Mouse (Mus musculus) cerebellum, postnatal 36 days (tissue): ENCODE measurements around the gene 1700113H08Rik.

Source experiments
- DNase-seq, 2 experiments: peaks; one replicate each; pipeline ENCODE4 v3.0.0; 2021 to 2022; ENCODE audit warnings: mixed read lengths in 2 of 2

1700113H08Rik gene

DNA sequence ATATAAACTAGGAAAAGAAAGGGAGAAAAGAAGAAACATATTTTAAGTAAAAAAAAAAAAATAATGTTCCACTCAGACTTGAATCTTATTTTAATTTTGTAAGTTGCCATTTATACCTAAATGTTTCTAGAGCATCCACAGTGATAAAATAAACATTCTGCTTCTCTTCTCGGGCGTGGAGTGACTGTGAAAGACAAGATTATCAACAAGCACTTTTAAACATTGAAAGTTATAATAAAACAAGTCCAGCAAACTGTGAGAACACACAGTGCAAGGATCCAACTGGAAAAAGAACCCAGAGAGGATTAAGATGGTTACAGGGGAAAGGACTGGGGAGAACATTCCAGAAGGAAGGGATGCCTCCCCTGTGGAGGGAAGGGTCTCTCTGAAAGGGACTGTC lies 155.0 kb downstream of the 1700113H08Rik start:
- no peak for DNase-seq

GRCm38 (mm10) chr10:87230071-87230910 lies 172.4 kb downstream of the 1700113H08Rik start:
- no peak for DNase-seq

DNA sequence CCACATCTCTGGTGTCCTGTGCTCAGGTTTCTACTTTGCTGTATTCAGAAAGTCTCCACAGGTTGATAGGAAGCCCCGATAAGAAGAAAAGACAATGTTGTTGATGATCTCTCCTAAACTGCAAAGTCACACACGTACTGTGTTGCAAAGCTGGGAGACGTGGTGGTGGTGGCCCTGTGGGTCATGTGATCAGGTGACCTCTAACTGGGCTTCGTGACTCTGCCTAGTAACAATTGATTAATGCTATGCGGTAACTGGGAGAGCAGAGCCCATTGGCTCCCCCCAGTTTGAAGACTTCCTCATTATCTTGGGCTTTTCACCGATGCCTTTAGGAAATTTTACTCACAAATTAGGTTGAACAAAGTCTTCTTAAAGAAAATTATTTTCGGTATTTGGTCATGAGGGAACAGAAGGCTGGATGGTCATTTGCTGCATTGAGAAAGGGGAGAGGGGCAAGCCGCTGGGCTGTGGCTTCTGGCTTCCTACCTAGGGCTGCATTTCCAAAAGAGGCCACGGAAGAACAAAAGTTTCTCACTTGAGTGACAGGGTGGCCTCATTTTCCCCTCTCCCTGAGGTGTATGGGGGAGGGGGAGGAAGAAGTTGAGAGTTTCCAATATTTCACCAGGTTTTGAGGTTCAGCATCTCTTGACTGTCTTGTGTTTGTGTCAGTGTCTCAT lies 181.6 kb downstream of the 1700113H08Rik start:
- no peak for DNase-seq

- no peak for DNase-seq
Observed at GRCm38 (mm10) chr10:87271724-87272123, 213.9 kb downstream of the 1700113H08Rik start.

- no peak for DNase-seq
Observed at GRCm38 (mm10) chr10:87272133-87272622, 214.3 kb downstream of the 1700113H08Rik start.

DNA sequence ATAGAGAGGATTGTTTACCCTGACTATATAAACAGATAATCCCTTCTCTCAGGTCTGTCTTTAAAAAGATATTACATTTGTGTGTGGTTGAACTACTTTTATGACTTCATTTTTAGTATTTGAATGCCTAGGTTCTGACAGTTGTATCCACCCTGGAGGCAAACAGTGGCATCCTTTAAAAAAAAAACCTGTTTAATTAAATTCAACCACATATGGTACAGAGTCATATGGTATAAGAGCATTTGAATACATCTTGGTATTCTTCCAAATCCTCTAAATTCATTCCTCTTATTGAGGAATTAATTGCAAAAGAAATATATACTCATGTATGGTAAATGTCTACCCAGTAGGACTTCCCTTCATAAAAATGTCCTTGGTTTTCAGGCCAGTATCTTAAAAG lies 217.2 kb downstream of the 1700113H08Rik start:
- DNase-seq = no peak
